ENCODE assay signal across 31 mouse cellular contexts in the genomic region with DNA sequence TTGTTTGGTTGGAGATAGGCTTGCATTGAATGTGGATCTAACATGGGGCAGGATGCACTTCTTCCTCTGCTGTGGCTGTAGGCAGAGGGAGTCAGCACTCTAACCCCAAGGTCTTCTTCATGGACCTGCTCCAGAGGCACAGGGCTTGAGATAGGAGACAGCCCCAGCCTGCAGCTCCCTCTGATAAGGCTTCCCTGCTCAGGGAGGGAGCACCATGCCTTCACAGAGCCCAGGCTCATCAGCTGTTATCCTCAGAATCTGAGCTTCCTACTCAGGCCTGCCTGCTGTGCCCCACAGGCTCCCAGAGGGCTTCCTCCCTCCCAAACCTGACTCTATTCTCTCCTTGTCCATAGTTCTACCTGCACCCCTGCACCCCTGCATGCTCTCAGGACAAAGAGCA. TPM values are rescaled to one million over a fixed set of nuclear protein-coding genes. Genes with fewer than 3 reads are reported as not detected.
DNase-seq lines count a peak whose midpoint lies in the region; ATAC-seq and TF ChIP-seq lines count a peak whose summit lies in the region.
"Had no signal": no experiment of that assay in that cellular context is flagged by ENCODE, and none has a peak within 500 bp of the region (broad histone marks: within the 10 kb centered on the region; RNA-seq: fewer than 3 reads in every experiment).

No protein-coding gene starts in this region.

- H3K36me3 ChIP-seq in liver, embryonic 11.5 days (ENCODE audit: control insufficient read depth, insufficient read depth, low read length): peaks cover 27% of the 10 kb centered on the region
- H3K36me3 ChIP-seq in liver, embryonic 16.5 days (ENCODE audit: control insufficient read depth, insufficient read depth): peaks cover 25% of the 10 kb centered on the region
- H3K36me3 ChIP-seq in forebrain, embryonic 12.5 days (replicated peaks): peaks cover 52% of the 10 kb centered on the region

- peaks cover 29% of the 10 kb centered on the region for H3K4me1 ChIP-seq in liver, embryonic 11.5 days (replicated peaks; ENCODE audit: control insufficient read depth, insufficient read depth, low read length)
- peaks cover 42% of the 10 kb centered on the region for H3K4me1 ChIP-seq in liver, embryonic 16.5 days (ENCODE audit: control insufficient read depth, low read depth, low read length)
- peaks cover 6% of the 10 kb centered on the region for H3K4me1 ChIP-seq in forebrain, embryonic 12.5 days

- intact Hi-C loops in gastrocnemius, adult 2 months (cut with DNase I): no loop called here
- intact Hi-C loops in gastrocnemius, postnatal 36 days (cut with DNase I): no loop called here

- DNase-seq in ovary, adult 18-20 months (ENCODE audit: low spot score): peak; percentile 71
- DNase-seq in ovary, postnatal 36 days (ENCODE audit: low spot score): no peak
- no peak for DNase-seq in liver, embryonic 11.5 days (ENCODE audit: low spot score)
- DNase-seq in gastrocnemius, adult 2 months: no peak
- no peak for DNase-seq in gastrocnemius, postnatal 36 days
- DNase-seq: adrenal gland, postnatal 36 days; cerebellum, adult 18-20 months; cerebellum, postnatal 14 days; forebrain, postnatal 0 days; gastrocnemius, postnatal 10 days; heart, postnatal 36 days; kidney, adult 8-10 months; kidney, postnatal 10 days; layer of hippocampus, adult 9-11 months; lung, adult 18-20 months; lung, postnatal 10 days; right cerebral cortex, postnatal 25 days had no signal

- no peak overlapping the region for H3K9ac ChIP-seq in liver, embryonic 11.5 days (ENCODE audit: low read depth, low read length)
- no peak overlapping the region for H3K9ac ChIP-seq in liver, embryonic 16.5 days (ENCODE audit: low read depth, low read length)
- no peak overlapping the region for H3K9ac ChIP-seq in forebrain, embryonic 12.5 days
- H3K9ac ChIP-seq: forebrain, postnatal 0 days; heart, embryonic 15.5 days; hindbrain, embryonic 13.5 days; limb, embryonic 12.5 days; midbrain, embryonic 12.5 days; stomach, embryonic 15.5 days had no signal

- TF ChIP-seq CTCF in gastrocnemius, adult 2 months (IDR thresholded peaks at IDR 0.05): no peak

- no peak overlapping the region for H3K4me3 ChIP-seq in liver, embryonic 11.5 days (ENCODE audit: low read depth, low read length)
- no peak overlapping the region for H3K4me3 ChIP-seq in liver, embryonic 16.5 days (ENCODE audit: low read depth, low read length)
- no peak overlapping the region for H3K4me3 ChIP-seq in gastrocnemius, adult 2 months
- H3K4me3 ChIP-seq in forebrain, embryonic 12.5 days (replicated peaks): no peak overlapping the region
- H3K4me3 ChIP-seq: forebrain, embryonic 10.5 days; heart, embryonic 10.5 days; heart, embryonic 15.5 days; hindbrain, embryonic 13.5 days; limb, embryonic 12.5 days; midbrain, embryonic 12.5 days; stomach, embryonic 15.5 days had no signal

- H3K27me3 ChIP-seq in liver, embryonic 11.5 days (replicated peaks; ENCODE audit: control insufficient read depth, insufficient read depth, low read length): no peaks in the 10 kb centered on the region
- no peaks in the 10 kb centered on the region for H3K27me3 ChIP-seq in liver, embryonic 16.5 days (ENCODE audit: control insufficient read depth, insufficient read depth, low read depth, low read length)
- H3K27me3 ChIP-seq in forebrain, embryonic 12.5 days: no peaks in the 10 kb centered on the region
- H3K27me3 ChIP-seq: heart, embryonic 15.5 days; hindbrain, embryonic 13.5 days; limb, embryonic 12.5 days; midbrain, embryonic 12.5 days; stomach, embryonic 15.5 days had no signal

- peak; percentile 85 for ATAC-seq in liver, embryonic 11.5 days (replicated peaks; ENCODE audit: low FRiP score)
- peak; percentile 72 for ATAC-seq in liver, embryonic 16.5 days (ENCODE audit: low read depth)
- no peak for ATAC-seq in forebrain, embryonic 12.5 days (ENCODE audit: low FRiP score)
- ATAC-seq: CD4-positive, CD25-positive, alpha-beta regulatory T cell, adult 4 months; forebrain, postnatal 0 days; intestine, embryonic 16.5 days had no signal

- peak overlapping the region; percentile 21 for H3K4me2 ChIP-seq in liver, embryonic 11.5 days
- no peak overlapping the region for H3K4me2 ChIP-seq in liver, embryonic 16.5 days (ENCODE audit: low read depth, low read length)
- no peak overlapping the region for H3K4me2 ChIP-seq in forebrain, embryonic 12.5 days
- H3K4me2 ChIP-seq: heart, embryonic 15.5 days; hindbrain, embryonic 13.5 days; limb, embryonic 12.5 days; midbrain, embryonic 12.5 days; stomach, embryonic 15.5 days had no signal

- H3K9me3 ChIP-seq in liver, embryonic 11.5 days (ENCODE audit: control insufficient read depth, low read length): no peaks in the 10 kb centered on the region
- no peaks in the 10 kb centered on the region for H3K9me3 ChIP-seq in liver, embryonic 16.5 days (replicated peaks; ENCODE audit: control insufficient read depth, low read length)
- H3K9me3 ChIP-seq in forebrain, embryonic 12.5 days: no peaks in the 10 kb centered on the region
- H3K9me3 ChIP-seq: forebrain, embryonic 10.5 days; heart, embryonic 10.5 days; heart, embryonic 15.5 days; hindbrain, embryonic 13.5 days; limb, embryonic 12.5 days; midbrain, embryonic 12.5 days; stomach, embryonic 15.5 days had no signal

- peak overlapping the region; percentile 29; the same call in 1 of the 2 replicates for H3K27ac ChIP-seq in liver, embryonic 11.5 days (ENCODE audit: low read depth, low read length)
- no peak overlapping the region for H3K27ac ChIP-seq in liver, embryonic 16.5 days (ENCODE audit: low read length)
- H3K27ac ChIP-seq in gastrocnemius, adult 2 months: no peak overlapping the region
- H3K27ac ChIP-seq in forebrain, embryonic 12.5 days: no peak overlapping the region
- H3K27ac ChIP-seq: forebrain, embryonic 10.5 days; heart, embryonic 10.5 days; heart, embryonic 15.5 days; hindbrain, embryonic 13.5 days; limb, embryonic 12.5 days; midbrain, embryonic 12.5 days; stomach, embryonic 15.5 days had no signal

RNA-seq across cellular contexts. Expression of gene Ap2a1, which starts 6.8 kb away (rescaled TPM):
- polyA plus RNA-seq in liver, embryonic 11.5 days (2014; fragmentation: Nextera tagmentation; extraction: Ambion mirVana): 100 and 111 TPM in 2 replicates
- 63.3 and 63.7 TPM in 2 replicates for polyA plus RNA-seq in liver, embryonic 16.5 days (2015; fragmentation: Nextera tagmentation; extraction: Ambion mirVana)
- 10 to 100 TPM; 59.1 to 62.6 TPM for total RNA-seq in gastrocnemius, adult 2 months (2021)
- 10 to 100 TPM; 55.0 to 56.3 TPM for total RNA-seq in gastrocnemius, postnatal 36 days (2021)
- polyA plus RNA-seq in forebrain, embryonic 12.5 days (2016; fragmentation: Nextera tagmentation; extraction: Ambion mirVana): 85.8 and 94.4 TPM in 2 replicates

RNA-seq across cellular contexts. Expression of gene Tsks, which starts 20.5 kb away (rescaled TPM):
- polyA plus RNA-seq in liver, embryonic 11.5 days (2014; fragmentation: Nextera tagmentation; extraction: Ambion mirVana): 0.10 TPM in 1 of 2 replicates, not detected in the other
- 0.12 TPM in 1 of 2 replicates, not detected in the other for polyA plus RNA-seq in liver, embryonic 16.5 days (2015; fragmentation: Nextera tagmentation; extraction: Ambion mirVana)
- not detected for total RNA-seq in gastrocnemius, adult 2 months (2021)
- not detected for total RNA-seq in gastrocnemius, postnatal 36 days (2021)
- 0.27 TPM in 1 of 2 replicates, not detected in the other for polyA plus RNA-seq in forebrain, embryonic 12.5 days (2016; fragmentation: Nextera tagmentation; extraction: Ambion mirVana)
- total RNA-seq: adrenal gland, adult 18-20 months; adrenal gland, postnatal 36 days; forebrain, postnatal 0 days; gastrocnemius, postnatal 10 days; granulocyte monocyte progenitor cell, adult 5-6 weeks; heart, postnatal 36 days had no signal
- polyA plus RNA-seq: CD4-positive, CD25-positive, alpha-beta regulatory T cell, adult 4 months; embryonic facial prominence, embryonic 11.5 days; intestine, embryonic 16.5 days had no signal

RNA-seq across cellular contexts. Expression of gene Fuz, which starts 26.7 kb away (rescaled TPM):
- polyA plus RNA-seq in liver, embryonic 11.5 days (2014; fragmentation: Nextera tagmentation; extraction: Ambion mirVana): 15.5 and 17.6 TPM in 2 replicates
- polyA plus RNA-seq in liver, embryonic 16.5 days (2015; fragmentation: Nextera tagmentation; extraction: Ambion mirVana): 5.9 and 6.6 TPM in 2 replicates
- 10 to 100 TPM; 16.4 to 18.6 TPM for total RNA-seq in gastrocnemius, adult 2 months (2021)
- 10 to 100 TPM; 17.3 to 18.1 TPM for total RNA-seq in gastrocnemius, postnatal 36 days (2021)
- 27.4 and 28.7 TPM in 2 replicates for polyA plus RNA-seq in forebrain, embryonic 12.5 days (2016; fragmentation: Nextera tagmentation; extraction: Ambion mirVana)

RNA-seq across cellular contexts. Expression of gene Med25, which starts 30.0 kb away (rescaled TPM):
- 66.8 and 72.5 TPM in 2 replicates for polyA plus RNA-seq in liver, embryonic 11.5 days (2014; fragmentation: Nextera tagmentation; extraction: Ambion mirVana)
- polyA plus RNA-seq in liver, embryonic 16.5 days (2015; fragmentation: Nextera tagmentation; extraction: Ambion mirVana): 44.7 and 53.0 TPM in 2 replicates
- 10 to 100 TPM; 53.1 to 68.5 TPM for total RNA-seq in gastrocnemius, adult 2 months (2021)
- total RNA-seq in gastrocnemius, postnatal 36 days (2021): 10 to 100 TPM; 54.0 to 57.5 TPM
- 172 and 178 TPM in 2 replicates for polyA plus RNA-seq in forebrain, embryonic 12.5 days (2016; fragmentation: Nextera tagmentation; extraction: Ambion mirVana)

RNA-seq across cellular contexts. Expression of gene Cpt1c, which starts 52.1 kb away (rescaled TPM):
- polyA plus RNA-seq in liver, embryonic 11.5 days (2014; fragmentation: Nextera tagmentation; extraction: Ambion mirVana): 8.2 and 8.5 TPM in 2 replicates
- 1.8 and 2.1 TPM in 2 replicates for polyA plus RNA-seq in liver, embryonic 16.5 days (2015; fragmentation: Nextera tagmentation; extraction: Ambion mirVana)
- 1 to 10 TPM in 1 of 2 experiments, under 1 TPM in 1; 0.92 to 2.3 TPM for total RNA-seq in gastrocnemius, adult 2 months (2021)
- 1 to 10 TPM; 1.2 to 1.8 TPM for total RNA-seq in gastrocnemius, postnatal 36 days (2021)
- 35.1 and 38.1 TPM in 2 replicates for polyA plus RNA-seq in forebrain, embryonic 12.5 days (2016; fragmentation: Nextera tagmentation; extraction: Ambion mirVana)
- total RNA-seq: granulocyte monocyte progenitor cell, adult 5-6 weeks had no signal
